Mouse (Mus musculus) heart, adult 2 months (tissue): ENCODE results near the gene Txk. TPM values are rescaled to one million over a fixed set of nuclear protein-coding genes. Genes with fewer than 3 reads are reported as not detected.

ENCODE experiments used
- DNase-seq, 2 experiments: peaks; one replicate each; pipeline ENCODE4 v3.0.0; 2021
- H3K27ac ChIP-seq: fragments of 200-600 bp; 2 replicates; pipeline ENCODE4 v1.8.1; 2022
- H3K27me3 ChIP-seq: fragments of 200-500 bp; 2 replicates; pipeline ENCODE4 v1.6.1; 2012; ENCODE audit warnings: mild to moderate bottlenecking, low read length, inconsistent platforms, mixed read lengths; ENCODE audit not compliant: control insufficient read depth, insufficient read depth
- H3K36me3 ChIP-seq: fragments of 200-500 bp; 2 replicates; pipeline ENCODE4 v1.6.1; 2012; ENCODE audit warnings: low read length, inconsistent platforms; ENCODE audit not compliant: control insufficient read depth, insufficient read depth
- H3K4me1 ChIP-seq: fragments of 200-500 bp; 2 replicates; pipeline ENCODE4 v1.6.1; 2011; ENCODE audit warnings: low read length; ENCODE audit not compliant: control insufficient read depth, insufficient read depth
- H3K4me3 ChIP-seq: fragments of 200-600 bp; 2 replicates; pipeline ENCODE4 v1.8.1; 2022
- H3K79me2 ChIP-seq: fragments of 200-500 bp; replicated peaks from 2 replicates; pipeline ENCODE4 v1.6.1; 2012; ENCODE audit warnings: mild to moderate bottlenecking, inconsistent platforms, low read length, moderate library complexity, mixed read lengths; ENCODE audit not compliant: control insufficient read depth, insufficient read depth
- H3K9ac ChIP-seq: fragments of 200-500 bp; 2 replicates; pipeline ENCODE4 v1.6.1; 2012; ENCODE audit warnings: low read depth, mild to moderate bottlenecking, control low read depth, inconsistent platforms, low read length, mixed read lengths
- CTCF ChIP-seq: fragments of 200-600 bp; IDR thresholded peaks from 2 replicates; pipeline ENCODE4 v1.8.1; 2022; ENCODE audit warnings: antibody characterized with exemption, mild to moderate bottlenecking, moderate library complexity
- EP300 ChIP-seq: fragments of 200-500 bp; IDR thresholded peaks from 2 replicates; pipeline ENCODE4 v1.6.1; 2011; ENCODE audit warnings: low read depth, low read length, control low read depth; ENCODE audit not compliant: insufficient read depth
- POLR2A ChIP-seq: fragments of 200-500 bp; IDR thresholded peaks from 2 replicates; pipeline ENCODE4 v1.6.1; 2011; ENCODE audit warnings: mild to moderate bottlenecking, low read depth, low read length, control low read depth; ENCODE audit not compliant: insufficient read depth
- WGBS: fragments of 180-500 bp; shearing (Covaris S2); methylation state at CpG from one replicate; pipeline ENCODE4 v1.1.7; 2018; 5-methylcytosine and 5-hydroxymethylcytosine counted together
- intact Hi-C: fragments of 180-260 bp; cut with DNase I; formaldehyde crosslinking; loops from one replicate; pipeline ENCODE4 v1.15.1; 2025
- long read RNA-seq: library from polyadenylated mRNA; stranded (forward); transcript quantifications from one replicate; pipeline ENCODE4 v2.0.0, GENCODE M21; 2021
- polyA plus RNA-seq: library from polyadenylated mRNA; depleted of rRNA; stranded (reverse); fragments of >200 nt; gene quantifications from 2 replicates; pipeline ENCODE4 v1.2.3, GENCODE M21; 2012; rRNA removed
- total RNA-seq, 2 experiments: library from RNA; stranded (reverse); gene quantifications; 2 replicates each; pipeline ENCODE4 v1.2.3; 2021

Gene Txk
- total RNA-seq: under 1 TPM; 0.10 to 0.30 TPM
- polyA plus RNA-seq: 0.12 and 0.18 TPM in 2 replicates
- long read RNA-seq: 0 reads

DNA sequence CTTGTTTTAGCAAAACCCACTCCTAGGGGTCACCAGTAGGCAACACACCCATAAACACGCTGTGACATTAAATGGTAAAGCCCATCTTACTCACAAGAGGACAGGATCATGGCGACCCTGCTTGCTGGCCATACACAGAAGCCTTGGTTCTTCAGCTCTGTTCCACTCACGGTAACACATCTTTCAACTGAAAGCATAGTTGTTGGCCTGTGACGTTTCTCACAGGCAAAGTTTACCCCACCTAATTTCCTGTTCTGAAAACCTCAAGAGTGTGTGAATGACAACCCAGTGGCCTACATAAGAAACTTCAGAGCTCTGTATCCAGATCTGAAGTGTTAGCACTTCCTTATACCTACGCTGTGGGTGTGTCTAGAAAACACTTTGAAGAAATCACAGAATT lies at the start of gene Txk:
Txk (minus strand) TSS at position 193 of the 400 bp plus-strand sequence.
- no peak within 1 kb of the TSS for H3K27ac ChIP-seq
- no peaks in the 10 kb centered on the region for H3K36me3 ChIP-seq
- intact Hi-C loops: no loop called here
- H3K27me3 ChIP-seq: no peaks in the 10 kb centered on the region
- 80% methylated on average over 5 of the region's 5 CpGs for WGBS
- DNase-seq: no peak
- H3K79me2 ChIP-seq: no peaks in the 10 kb centered on the region
- TF ChIP-seq CTCF: no peak
- TF ChIP-seq POLR2A: no peak
- no peak for TF ChIP-seq EP300
- no peak within 1 kb of the TSS for H3K9ac ChIP-seq
- H3K4me3 ChIP-seq: no peak within 1 kb of the TSS
- H3K4me1 ChIP-seq: no peaks in the 10 kb centered on the region

DNA sequence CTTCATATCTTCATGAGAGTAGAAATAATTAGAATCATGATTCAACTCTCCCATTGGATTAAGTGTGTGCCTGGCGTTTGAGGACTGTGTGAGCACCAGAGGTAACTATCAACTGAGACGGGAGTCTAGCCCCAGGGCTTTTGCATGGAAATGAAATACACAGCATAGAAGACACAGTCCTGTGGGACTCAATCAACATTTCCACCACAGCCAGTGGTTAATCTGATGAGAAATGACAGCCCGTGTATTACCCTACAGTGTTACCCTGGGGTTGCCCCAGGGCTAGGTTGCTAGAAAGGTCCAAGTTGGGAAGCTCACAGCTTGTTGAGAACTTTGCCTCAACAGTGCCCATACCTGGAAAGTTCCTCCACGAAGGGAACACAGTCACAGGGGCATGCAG lies 46.0 kb upstream of the Txk start:
- TF ChIP-seq CTCF (no peak), EP300 (no peak), POLR2A (no peak)
- H3K79me2 ChIP-seq: no peaks in the 10 kb centered on the region
- DNase-seq: no peak
- H3K36me3 ChIP-seq: no peaks in the 10 kb centered on the region
- H3K27me3 ChIP-seq: no peaks in the 10 kb centered on the region
- H3K4me1 ChIP-seq: peaks cover 2% of the 10 kb centered on the region
- WGBS: 82% methylated on average over 4 of the region's 4 CpGs
- H3K9ac ChIP-seq: no peak overlapping the region
- intact Hi-C loops: loop anchor here (5.0 kb wide), 1 partner anchor 69 kb away; the partner anchor contains the start of gene Tec
- no peak overlapping the region for H3K27ac ChIP-seq
- H3K4me3 ChIP-seq: no peak overlapping the region

DNA sequence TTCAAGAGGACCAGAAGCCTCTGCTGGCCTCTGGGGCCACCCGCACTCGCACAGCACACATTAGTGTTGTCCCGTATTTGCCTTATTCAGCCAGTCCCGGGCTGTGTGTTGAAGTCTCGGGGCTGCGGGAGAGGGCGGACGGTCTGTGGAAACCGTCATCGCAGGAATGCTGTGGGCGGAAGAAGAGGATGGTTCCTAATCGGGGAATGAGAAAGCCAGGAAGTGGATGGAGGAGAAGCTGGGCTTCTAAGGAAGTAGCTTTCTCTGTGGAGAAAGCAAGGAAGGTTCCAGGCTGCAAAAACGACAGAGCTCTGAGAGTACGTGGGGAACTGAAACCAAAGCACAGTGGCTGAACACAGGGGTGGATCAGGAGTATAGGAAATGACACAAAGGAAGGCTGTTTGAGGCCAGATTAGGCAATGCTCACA lies 43.6 kb upstream of the Txk start:
- DNase-seq: peak; percentile 55 to 60
- Histone ChIP-seq H3K36me3 (no peaks in the 10 kb centered on the region), H3K4me3 (peak overlapping the region; percentile 33), H3K9ac (peak overlapping the region; percentile 66), H3K4me1 (peaks cover 1% of the 10 kb centered on the region), H3K79me2 (no peaks in the 10 kb centered on the region), H3K27ac (peak overlapping the region; percentile 69), H3K27me3 (no peaks in the 10 kb centered on the region)
- 0 out of 2 replicates have a peak, but pooled peaks have one; percentile 8 for TF ChIP-seq EP300
- TF ChIP-seq CTCF: no peak
- no peak for TF ChIP-seq POLR2A
- intact Hi-C loops: loop anchor here (5.0 kb wide), 1 partner anchor 71 kb away; the partner anchor contains the start of gene Tec
- 18% methylated on average over 14 of the region's 14 CpGs for WGBS

DNA sequence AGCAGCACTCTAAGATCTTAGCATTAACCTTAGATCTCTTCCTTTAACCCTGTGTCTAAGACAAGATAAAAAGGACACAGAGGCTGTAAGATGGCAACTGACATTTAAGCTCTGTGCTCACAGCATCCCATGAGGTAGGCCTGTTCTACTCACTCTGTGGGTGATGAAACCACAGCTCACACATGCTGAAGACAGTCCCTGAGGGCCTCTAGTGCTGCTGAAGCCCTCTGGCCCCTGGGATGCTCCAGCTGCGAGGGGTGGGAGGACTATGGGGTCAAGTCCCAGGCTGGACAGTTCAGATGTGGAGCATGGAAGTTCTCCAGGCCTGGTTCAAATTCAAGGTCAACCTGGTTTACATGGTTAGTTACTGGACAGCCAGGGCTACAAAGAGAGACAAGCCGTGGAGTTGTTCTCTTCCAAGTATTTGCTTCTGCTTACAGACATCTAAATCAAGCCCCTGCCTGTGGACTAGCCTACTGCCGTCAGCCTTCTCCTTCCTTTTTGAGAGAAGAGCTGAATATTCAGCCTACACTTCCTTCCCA lies 40.8 kb upstream of the Txk start:
- Histone ChIP-seq H3K4me3 (no peak overlapping the region), H3K27ac (no peak overlapping the region), H3K79me2 (no peaks in the 10 kb centered on the region; the same call in 1 of the 2 replicates), H3K27me3 (no peaks in the 10 kb centered on the region), H3K36me3 (no peaks in the 10 kb centered on the region), H3K4me1 (peaks cover 1% of the 10 kb centered on the region; the same call in 1 of the 2 replicates), H3K9ac (no peak overlapping the region)
- no peak for DNase-seq
- TF ChIP-seq EP300 (no peak), CTCF (no peak), POLR2A (no peak)
- intact Hi-C loops: no loop called here
- 73% methylated on average over 3 of the region's 3 CpGs for whole genome bisulfite sequencing

DNA sequence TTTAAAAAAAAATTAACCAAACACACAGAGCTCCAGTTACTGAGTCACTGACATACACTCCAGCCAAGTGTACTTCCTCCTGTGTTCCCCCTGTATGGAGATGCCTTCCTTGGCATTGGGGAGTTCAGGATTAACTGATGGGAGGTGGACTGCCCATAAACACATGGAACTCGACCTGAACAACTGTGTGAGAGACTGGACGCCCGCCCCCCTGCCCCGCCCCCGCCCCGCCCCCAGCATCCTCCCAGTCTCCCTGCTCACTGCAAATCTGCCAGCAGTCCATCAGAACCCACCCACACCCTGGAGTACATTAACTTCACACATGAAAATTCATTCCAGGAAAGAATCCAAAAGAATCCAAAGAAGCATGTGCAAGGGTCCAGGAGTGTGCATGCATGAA lies 39.2 kb upstream of the Txk start:
- Histone ChIP-seq H3K4me3 (no peak overlapping the region), H3K9ac (no peak overlapping the region), H3K27me3 (no peaks in the 10 kb centered on the region), H3K79me2 (no peaks in the 10 kb centered on the region; the same call in 1 of the 2 replicates), H3K4me1 (peaks cover 1% of the 10 kb centered on the region; the same call in 1 of the 2 replicates), H3K27ac (no peak overlapping the region), H3K36me3 (no peaks in the 10 kb centered on the region)
- intact Hi-C loops: no loop called here
- 24% methylated on average over 6 of the region's 6 CpGs for WGBS
- TF ChIP-seq EP300: no peak
- TF ChIP-seq CTCF: no peak
- TF ChIP-seq POLR2A: no peak
- DNase-seq: no peak

DNA sequence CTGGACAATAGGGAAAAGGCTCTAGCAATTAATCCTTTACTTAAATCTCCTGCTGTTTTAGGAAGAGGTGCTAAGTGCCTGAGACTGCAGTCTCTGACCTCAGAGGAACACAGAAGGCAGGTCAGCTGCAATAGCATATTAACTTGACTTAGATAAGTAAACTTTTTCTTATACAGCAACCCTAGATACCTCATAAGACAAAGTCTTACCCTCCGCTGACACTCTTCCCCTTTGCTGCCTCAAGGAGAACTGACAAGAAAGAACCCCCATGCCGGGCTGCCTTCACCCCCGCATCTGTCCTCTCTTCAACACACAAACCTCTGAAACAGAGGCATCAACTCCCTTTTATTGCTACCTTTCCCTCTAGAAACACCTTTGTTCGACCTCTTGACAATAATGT lies 38.8 kb upstream of the Txk start:
- intact Hi-C loops: no loop called here
- Histone ChIP-seq H3K27me3 (no peaks in the 10 kb centered on the region), H3K36me3 (no peaks in the 10 kb centered on the region), H3K4me3 (no peak overlapping the region), H3K79me2 (no peaks in the 10 kb centered on the region; the same call in 1 of the 2 replicates), H3K4me1 (peaks cover 1% of the 10 kb centered on the region; the same call in 1 of the 2 replicates), H3K27ac (no peak overlapping the region), H3K9ac (no peak overlapping the region)
- TF ChIP-seq EP300 (no peak), CTCF (no peak), POLR2A (no peak)
- DNase-seq: no peak
- WGBS: 80% methylated on average over 4 of the region's 4 CpGs
